Mouse (Mus musculus) bone marrow, adult 2 months (tissue): ENCODE results near the gene Rnf220. TPM values are rescaled to one million over a fixed set of nuclear protein-coding genes. Genes with fewer than 3 reads are reported as not detected.

Source experiments
- H3K27ac ChIP-seq: fragments of 200-500 bp; 2 replicates; pipeline ENCODE4 v1.5.1; 2012; ENCODE audit warnings: low read depth, mild to moderate bottlenecking, control low read depth, inconsistent platforms, low read length; ENCODE audit not compliant: control insufficient read depth, poor library complexity, insufficient read depth
- H3K4me1 ChIP-seq: fragments of 200-500 bp; 2 replicates; pipeline ENCODE4 v1.6.1; 2011; ENCODE audit warnings: low read length; ENCODE audit not compliant: control insufficient read depth, insufficient read depth
- H3K4me3 ChIP-seq: fragments of 200-500 bp; replicated peaks from 2 replicates; pipeline ENCODE3; 2011; ENCODE audit warnings: mild to moderate bottlenecking, low read depth, low read length, control low read depth; ENCODE audit not compliant: control insufficient read depth
- CTCF ChIP-seq: fragments of 200-500 bp; IDR thresholded peaks from 2 replicates; pipeline ENCODE4 v1.5.1; 2011; ENCODE audit warnings: low read length, control low read depth; ENCODE audit not compliant: control insufficient read depth, insufficient read depth
- POLR2A ChIP-seq: fragments of 200-500 bp; IDR thresholded peaks from 2 replicates; pipeline ENCODE4 v1.6.1; 2011; ENCODE audit warnings: low read depth, mild to moderate bottlenecking, control low read depth, low read length, borderline replicate concordance; ENCODE audit not compliant: control insufficient read depth
- WGBS: fragments of 180-500 bp; shearing (Covaris S2); methylation state at CpG from one replicate; pipeline ENCODE4 v1.1.7; 2018; 5-methylcytosine and 5-hydroxymethylcytosine counted together
- polyA plus RNA-seq: library from polyadenylated mRNA; stranded (reverse); fragments of >200 nt; gene quantifications from 2 replicates; pipeline ENCODE4 v1.2.4, GENCODE M21; 2011; ENCODE audit warnings: low replicate concordance; ENCODE audit not compliant: missing spikeins, insufficient read depth, insufficient read length

Rnf220 gene
- polyA plus RNA-seq, 1 experiment, result 49.6 TPM

- H3K4me1 ChIP-seq, result no peaks in the 10 kb centered on the region
- 66% methylated on average over 3 of the region's 3 CpGs for WGBS
Measured at GRCm38 (mm10) chr4:117410049-117410410, 86.8 kb downstream of the Rnf220 start.

GRCm38 (mm10) chr4:117409144-117410048, 87.5 kb downstream of the Rnf220 start:
- Histone ChIP-seq H3K4me3 (no peak overlapping the region), H3K4me1 (no peaks in the 10 kb centered on the region), H3K27ac (no peak overlapping the region)
- TF ChIP-seq CTCF (no peak), POLR2A (no peak)
- WGBS, result 86% methylated on average over 14 of the region's 14 CpGs

More at GRCm38 (mm10) chr4:117410049-117410410, 86.8 kb downstream of the Rnf220 start:
- Histone ChIP-seq H3K4me3 (no peak overlapping the region), H3K27ac (no peak overlapping the region)
- TF ChIP-seq CTCF (no peak), POLR2A (no peak)

DNA sequence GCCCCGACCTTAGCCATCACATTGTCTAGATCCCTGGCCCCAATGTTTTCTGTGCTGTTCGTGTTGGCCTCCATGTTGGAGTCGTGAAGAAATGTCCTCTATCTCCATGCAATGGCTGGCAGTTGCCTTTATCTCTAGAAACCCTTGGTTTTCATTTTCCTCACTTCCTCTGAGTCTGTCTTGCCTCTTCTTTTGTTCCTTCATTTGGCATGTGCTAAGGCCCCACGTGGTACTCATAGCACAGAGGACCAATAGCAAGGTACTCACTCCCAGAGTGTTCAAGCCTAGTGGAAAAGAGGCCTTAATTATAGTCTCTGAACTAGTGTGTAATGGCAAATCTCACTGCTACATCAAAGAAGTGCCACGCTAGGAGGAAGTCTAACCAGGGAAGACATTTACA, 88.9 kb downstream of the Rnf220 start:
- no peak for TF ChIP-seq POLR2A
- TF ChIP-seq CTCF, result no peak
- H3K4me1 ChIP-seq, result no peaks in the 10 kb centered on the region
- H3K4me3 ChIP-seq, result no peak overlapping the region
- H3K27ac ChIP-seq, result no peak overlapping the region
- WGBS, result 67% methylated on average over 5 of the region's 5 CpGs

GRCm38 (mm10) chr4:117405999-117406398, 90.9 kb downstream of the Rnf220 start:
- no peak overlapping the region for H3K27ac ChIP-seq
- 80% methylated on average over 9 of the region's 9 CpGs for WGBS
- H3K4me1 ChIP-seq, result no peaks in the 10 kb centered on the region
- TF ChIP-seq CTCF, result no peak
- no peak for TF ChIP-seq POLR2A
- H3K4me3 ChIP-seq, result no peak overlapping the region

- TF ChIP-seq POLR2A, result no peak
- H3K4me1 ChIP-seq, result no peaks in the 10 kb centered on the region
- 85% methylated on average over 6 of the region's 6 CpGs for WGBS
- H3K27ac ChIP-seq, result no peak overlapping the region
- H3K4me3 ChIP-seq, result no peak overlapping the region
Measured at GRCm38 (mm10) chr4:117405211-117405610, 91.6 kb downstream of the Rnf220 start.

DNA sequence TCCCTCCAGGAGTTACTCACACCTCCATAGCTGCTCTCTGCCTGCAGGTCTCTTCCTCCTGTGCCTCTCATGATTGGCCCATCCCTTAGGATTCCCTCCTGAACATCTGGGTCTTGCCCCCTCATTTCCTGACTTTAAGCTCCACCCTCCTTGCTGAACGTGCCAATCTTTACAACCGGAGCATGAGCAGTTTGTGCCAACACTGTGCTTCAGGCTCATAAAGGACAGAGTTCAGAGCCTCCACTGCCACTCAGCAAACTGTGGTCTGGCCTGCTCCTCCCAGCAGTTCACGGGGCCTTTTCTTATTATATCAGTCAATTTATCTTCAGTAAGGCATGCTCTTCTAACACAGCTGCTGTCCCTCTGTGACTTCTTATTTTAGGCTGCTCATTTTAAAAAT, 93.4 kb downstream of the Rnf220 start:
- 48% methylated on average over 3 of the region's 3 CpGs for WGBS
- TF ChIP-seq POLR2A (no peak), CTCF (no peak)
- no peak overlapping the region for H3K4me3 ChIP-seq
- H3K27ac ChIP-seq, result no peak overlapping the region
- H3K4me1 ChIP-seq, result no peaks in the 10 kb centered on the region

DNA sequence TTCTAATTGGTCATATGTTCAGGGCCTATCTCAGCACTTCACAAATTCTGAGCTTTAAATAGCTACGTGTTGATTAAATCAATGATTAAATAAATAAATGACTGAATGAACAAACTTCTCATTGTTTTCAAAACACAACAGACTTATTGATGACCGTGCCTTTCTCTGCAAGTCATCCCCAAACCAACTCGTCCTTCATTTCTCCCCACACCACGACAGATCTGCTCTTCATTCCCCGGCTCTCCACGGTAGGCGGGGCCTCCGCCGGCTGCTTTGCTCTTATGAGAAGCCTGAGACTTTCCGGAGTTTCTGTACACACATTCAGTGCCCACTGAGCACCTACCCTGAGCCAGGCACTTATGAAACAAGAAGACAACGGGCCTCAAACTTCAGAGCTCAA, 99.7 kb downstream of the Rnf220 start:
- 82% methylated on average over 11 of the region's 11 CpGs for WGBS
- no peak overlapping the region for H3K27ac ChIP-seq
- TF ChIP-seq CTCF (no peak), POLR2A (no peak)

GRCm38 (mm10) chr4:117393027-117393426, 103.8 kb downstream of the Rnf220 start:
- WGBS, result 86% methylated on average over 7 of the region's 7 CpGs
- no peaks in the 10 kb centered on the region for H3K4me1 ChIP-seq
- no peak overlapping the region for H3K27ac ChIP-seq
- no peak overlapping the region for H3K4me3 ChIP-seq
- TF ChIP-seq POLR2A, result no peak

More for the DNA sequence above, 99.7 kb downstream of the Rnf220 start:
- H3K4me3 ChIP-seq, result no peak overlapping the region
- no peaks in the 10 kb centered on the region for H3K4me1 ChIP-seq
